Mouse (Mus musculus): ENCODE measurements around the gene Prss36.

Prss36 gene

DNA sequence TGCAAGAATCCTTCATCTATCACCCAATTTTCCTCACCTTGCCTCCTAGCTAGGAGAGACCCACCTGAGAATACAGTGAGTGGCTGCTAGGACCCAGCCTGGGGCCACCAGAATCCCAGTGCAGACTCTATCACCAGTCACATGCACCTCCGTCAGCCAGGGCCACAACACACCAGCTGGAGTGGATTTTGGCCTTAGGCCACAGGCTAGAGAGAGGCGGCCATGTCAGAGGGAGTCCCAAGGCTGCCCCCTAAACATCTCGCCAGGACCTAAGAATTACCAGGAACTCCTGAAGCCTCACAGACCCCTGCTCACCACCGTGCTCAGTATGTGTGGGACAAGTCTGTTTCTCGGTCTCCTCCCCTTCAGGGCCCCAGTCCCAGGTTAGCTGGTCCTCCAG lies 12.4 kb downstream of the Prss36 start:
- DNase-seq: peak; percentile 38

DNA sequence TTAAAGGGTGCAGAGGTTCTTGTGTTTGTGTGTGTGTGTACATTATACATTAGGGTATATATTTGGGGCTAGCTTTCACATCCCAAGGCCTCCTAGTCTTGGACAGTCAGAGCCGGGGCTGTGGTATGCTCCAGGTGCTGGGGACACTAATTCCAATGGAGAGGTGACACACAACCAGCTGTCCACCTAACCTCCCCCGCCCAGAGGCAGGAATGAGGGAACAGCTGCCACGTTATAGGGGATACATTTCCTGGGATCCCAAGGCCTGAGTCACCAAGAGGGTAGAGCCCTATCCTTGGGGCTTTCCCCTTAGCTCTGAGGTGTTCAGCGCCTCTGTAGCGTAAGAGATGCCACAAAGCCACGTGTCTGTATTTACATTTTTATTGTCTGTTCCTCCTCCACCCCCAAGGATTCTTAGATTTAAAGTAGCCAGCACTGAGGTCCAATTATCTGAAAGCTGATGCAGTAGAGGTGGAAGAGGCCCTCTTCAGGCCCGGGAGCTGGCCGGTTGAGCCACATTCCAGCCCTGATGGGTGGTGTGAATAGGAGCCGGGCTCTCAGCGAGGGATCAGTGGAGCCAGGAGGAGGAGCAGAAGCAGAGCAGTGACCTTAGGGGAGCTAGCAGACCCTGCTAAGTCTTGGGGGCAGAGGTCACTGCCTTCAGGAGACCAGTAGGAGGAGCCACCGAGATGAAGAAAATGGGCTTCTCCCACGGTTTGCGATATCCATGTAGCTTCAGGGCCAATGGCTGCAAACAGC lies 14.1 kb downstream of the Prss36 start:
- DNase-seq: peak; percentile 55

DNA sequence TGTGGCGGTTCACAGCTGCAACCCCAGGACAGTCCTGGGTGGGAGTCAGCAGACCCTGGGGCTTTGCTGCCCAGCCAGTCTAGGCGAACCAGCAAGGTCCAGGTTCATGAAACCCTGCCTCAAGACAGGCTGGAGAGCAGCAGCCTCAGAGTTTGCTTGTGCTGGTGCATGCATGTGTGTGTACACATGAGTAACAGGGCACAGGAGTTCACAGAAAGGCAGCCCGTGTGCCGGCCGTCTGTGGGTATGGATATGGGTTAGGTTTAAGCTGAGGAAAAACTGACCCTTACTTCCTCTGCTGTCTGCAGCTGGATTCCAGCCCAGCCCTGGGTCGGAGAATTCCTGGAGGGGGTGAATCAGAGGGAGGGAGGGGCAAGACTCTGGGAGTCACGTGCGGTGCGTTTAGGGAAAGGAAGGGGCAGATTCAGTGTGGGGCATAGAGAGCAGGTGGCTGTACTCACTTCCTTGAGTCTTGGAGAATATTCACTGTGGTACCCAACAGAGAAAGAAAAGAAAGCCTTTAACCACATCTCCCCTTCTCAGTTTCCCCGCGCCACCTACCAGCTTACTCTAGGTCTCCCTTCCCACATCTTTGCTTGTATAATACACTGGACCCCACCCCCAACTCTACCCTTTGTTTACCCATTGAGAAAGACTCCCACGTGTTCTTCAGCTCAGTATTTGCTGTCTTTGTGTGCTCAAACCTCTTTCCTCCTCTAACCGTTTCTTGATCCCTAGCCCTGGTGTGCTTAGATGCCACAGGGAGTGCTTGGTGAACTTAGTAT lies 15.0 kb downstream of the Prss36 start:
- DNase-seq: peak; percentile 83

DNA sequence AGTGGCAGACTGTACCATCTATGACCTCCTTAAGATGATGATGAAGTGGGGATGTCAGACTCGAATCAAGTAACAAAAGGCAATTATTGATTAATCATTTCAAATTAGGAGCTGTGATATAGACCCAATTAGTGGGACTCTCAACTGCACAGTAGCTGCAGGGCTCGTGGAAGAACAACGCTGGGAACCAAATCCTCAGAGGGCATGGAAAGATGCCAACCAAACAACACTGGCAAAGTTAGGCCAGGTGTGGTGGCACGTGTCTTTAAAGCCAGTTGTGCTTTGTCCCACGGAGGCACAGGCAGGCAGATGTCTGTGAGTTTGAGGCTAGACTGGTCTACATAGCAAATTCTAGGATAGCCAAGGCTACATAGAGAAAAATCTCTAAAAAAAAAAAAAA lies 15.9 kb downstream of the Prss36 start:
- no peak for DNase-seq

DNA sequence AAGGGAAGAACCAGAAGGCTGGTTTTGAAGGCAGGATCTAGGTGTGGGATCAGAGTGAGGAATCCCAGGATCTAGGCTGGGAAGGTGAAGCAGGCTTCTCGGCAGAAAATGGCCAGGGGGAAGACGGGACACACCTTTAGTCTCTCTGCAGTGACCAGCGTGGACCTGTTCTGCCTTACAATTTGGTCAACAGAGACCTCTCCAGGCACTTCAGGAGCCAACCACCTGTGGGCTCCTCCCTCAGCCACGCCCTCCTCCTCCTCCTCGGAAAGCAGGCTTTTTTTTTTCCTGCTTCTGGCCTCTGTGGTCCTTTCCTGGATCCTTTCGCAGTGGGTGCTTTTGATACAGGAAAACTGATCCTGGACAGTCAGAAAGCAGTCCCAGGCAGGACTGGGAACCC lies 16.6 kb downstream of the Prss36 start, which contains the start of gene Prss8:
Gene Prss8 (minus strand): TSS at position 182 of the 400 bp plus-strand sequence.
- peak; percentile 90 for DNase-seq

DNA sequence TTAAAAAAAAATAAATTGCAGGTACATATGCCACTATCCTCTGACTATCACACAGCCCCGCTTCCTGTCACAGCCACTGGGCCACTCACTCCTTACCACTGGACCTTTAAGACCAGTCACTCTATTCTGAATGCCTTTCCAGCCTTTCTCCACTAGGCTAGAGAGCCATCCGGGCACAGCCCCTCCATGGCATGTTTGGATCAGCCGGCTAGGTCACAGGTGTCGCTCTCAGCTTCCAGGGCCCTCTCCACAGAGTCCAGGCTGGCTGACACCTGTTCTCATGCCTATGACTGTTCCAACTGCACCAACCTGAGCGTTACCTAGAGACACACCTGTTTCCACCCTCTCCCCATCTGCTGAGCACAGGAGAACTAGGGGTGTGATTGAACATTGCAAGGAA lies 17.9 kb downstream of the Prss36 start:
- peak; percentile 61 for DNase-seq

DNA sequence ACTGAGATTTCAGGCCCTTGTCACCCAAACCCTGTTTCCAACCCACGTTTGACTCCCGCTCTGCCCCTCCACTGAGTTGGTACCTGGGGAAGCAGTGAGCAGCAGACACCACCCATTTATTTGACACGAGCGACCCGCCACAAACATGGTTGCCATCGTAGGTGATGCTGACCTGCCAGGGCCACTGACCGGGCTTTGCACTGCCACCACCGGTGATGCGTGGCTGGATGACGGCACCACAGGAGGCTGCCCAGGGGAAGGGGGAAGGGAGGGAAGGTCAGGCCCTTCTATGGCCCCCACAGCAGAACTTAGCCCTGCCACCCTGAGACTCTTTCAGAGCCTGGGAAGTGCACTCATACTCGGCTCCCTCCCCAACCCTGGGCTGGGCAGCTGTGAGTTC lies 18.8 kb downstream of the Prss36 start:
- DNase-seq: no peak

DNA sequence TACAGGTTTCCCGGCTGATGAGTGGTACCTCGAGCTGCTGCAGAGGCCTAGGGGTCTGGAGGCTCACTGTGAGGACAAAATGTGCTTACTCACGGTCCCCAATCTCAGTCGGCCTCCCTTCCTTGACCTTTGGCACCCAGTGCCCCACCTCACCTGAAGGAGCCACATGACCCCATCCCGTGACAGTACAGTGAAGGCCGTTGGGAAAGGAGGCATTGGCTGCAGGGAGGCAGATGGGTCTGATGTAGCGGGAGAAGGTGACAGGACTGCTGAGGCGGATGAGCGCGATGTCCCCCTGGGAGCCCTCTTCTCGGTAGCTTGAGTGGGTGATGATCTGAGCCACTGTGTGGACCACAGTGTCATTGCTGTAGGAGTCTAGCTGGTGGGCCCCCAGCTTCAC lies 19.7 kb downstream of the Prss36 start:
- DNase-seq: peak; percentile 56

DNA sequence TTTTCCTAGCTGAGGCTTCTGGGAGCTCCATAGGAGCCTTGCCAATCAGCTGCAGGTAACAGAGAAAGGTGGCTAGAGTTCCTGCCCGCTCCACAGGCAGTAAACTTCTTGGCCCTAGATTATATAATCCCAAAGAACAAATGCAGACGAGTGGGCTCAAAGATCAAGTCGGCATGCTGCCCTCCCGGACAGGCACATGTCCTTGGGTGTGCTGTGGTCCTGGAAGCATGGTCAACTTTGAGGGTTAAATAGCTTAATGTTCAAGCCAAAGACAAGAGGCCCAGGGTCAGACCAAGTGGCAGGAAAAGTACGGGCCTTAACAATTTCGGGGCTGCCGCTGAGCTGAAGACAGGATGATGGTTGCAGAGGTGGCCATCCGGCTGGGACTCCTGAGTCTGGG lies 20.5 kb downstream of the Prss36 start:
- DNase-seq: peak; percentile 67

DNA sequence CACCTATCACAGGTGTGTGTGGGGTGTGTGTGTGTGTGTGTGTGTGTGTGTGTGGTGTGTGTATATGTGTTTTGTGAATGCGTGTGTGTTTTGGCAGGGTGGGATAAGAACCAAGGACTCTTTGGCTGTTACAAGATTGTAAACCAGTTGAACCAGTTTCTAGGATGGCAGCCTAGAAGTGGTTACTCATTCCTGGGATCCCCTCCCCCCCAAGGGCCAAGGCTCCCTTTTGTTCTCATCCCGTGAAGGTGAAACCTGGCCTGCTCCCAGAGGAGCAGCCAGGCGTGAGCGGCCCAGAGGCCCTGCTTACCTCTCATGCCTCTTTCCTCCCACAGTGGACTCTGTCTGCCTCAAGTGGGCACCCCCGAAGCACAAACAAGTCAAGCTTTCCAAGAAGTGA lies 21.3 kb downstream of the Prss36 start:
- peak; percentile 89 for DNase-seq

DNA sequence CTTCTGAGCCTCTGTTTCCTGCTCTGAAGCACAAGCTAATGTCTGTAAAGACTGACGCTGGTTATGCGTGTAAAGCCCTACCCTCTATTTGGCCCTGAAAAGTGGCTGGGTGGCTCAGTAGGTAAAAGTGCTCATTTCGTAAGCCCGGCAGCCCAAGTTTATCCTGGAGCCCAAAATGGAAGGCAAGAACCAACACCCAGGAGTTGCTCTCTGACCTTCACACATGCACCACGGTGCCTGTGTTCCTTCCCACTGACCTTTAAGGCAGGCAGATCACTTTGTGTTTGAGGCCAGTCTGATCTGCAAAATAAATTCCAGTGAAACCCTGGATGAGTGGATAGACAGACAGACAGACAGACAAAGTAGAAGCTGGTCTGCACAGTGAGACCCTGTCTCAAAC lies 22.8 kb downstream of the Prss36 start:
- no peak for DNase-seq

DNA sequence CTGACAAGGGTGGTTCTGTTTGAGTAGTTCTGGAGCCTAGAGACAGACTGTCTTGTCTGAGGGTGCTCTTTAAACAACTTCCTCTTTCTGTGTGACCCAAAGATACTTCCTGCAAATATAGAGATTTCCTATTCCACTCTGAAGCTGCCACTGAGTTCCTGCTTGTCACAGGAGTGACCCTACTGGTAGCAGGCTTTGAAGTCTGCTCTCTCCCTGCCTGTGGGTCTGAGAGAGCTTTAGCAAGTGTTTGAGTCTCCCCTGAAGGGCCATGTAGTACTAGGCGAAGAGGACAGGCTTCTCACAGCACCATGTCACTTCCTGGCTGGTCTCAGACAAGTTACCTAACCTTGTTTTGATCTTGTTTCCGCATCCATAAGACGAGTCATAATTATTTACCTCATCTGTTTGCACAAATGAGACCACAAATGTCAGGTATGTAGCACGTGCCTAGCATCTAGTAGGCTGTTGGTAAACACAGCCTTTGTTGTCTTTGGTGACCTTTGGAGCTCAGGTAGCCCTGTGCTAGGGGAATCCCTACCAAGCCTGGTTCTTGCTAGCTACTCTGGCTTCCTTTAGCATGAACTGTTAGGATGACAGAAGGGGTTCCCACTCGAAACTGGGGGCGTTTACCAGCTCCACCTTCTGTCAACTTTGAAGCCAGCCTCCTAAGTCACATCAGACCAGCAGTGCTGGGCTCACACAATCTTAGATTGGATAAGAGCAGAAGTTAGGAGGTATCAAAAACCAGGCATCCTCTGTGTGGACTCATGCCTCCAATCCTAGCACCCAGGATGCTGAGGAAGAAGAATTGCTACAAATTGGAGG lies 23.9 kb downstream of the Prss36 start:
- no peak for DNase-seq

DNA sequence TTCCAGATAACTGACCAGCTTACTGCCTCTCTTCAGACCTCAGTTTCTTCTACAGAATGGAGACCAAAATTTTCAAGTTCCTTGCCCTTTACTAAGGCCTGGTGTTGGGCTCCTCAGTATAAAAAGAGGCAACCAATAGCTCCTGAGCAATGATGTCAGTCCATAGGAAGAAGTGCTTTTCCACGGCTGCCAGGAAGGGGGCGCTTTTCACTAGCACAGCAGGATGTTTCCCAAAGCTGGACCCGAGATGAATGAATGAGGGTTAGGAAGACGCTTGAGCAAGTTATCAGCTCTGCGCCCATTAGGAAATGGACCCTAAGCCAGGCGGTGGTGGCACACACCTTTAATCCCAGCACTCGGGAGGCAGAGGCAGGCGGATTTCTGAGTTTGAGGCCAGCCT lies 25.0 kb downstream of the Prss36 start:
- peak; percentile 65 for DNase-seq

DNA sequence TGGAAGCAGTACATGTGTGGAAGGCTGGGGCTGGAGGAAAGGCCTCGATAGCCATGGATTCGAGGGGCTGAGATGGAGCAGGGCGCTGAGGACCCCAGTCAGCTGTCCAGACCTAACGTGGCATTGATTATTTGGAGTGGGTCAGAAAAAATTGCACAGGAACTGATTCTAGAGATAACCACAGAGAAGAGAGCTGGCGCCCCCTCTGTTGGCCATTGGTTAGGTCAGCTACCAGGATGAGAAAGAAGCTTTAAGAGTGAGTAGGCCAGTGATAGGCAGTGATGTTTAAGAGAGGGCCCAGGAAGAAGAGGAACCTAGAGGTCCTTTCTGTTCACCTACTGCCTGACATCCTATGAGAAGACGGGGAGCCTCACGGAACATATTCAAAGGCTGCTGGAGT lies 27.2 kb downstream of the Prss36 start:
- DNase-seq: peak; percentile 63

DNA sequence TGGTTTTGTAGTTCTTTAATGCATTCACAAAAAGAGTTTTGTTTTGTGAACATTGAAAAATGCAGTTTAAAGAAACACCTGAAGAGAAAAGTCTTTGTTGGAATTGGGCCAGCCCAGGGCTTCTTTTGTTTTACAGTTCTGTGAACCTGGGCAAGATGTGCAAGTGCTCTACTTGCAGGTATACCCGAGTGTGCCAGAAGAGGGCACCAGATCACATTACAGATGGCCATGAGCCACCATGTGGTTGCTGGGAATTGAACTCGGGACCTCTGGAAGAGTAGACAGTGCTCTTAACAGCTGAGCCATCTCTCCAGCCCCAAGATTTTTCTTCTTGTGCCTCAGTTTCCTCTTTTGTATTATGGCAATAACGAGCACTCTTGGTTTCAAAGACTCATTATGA lies 28.3 kb downstream of the Prss36 start:
- DNase-seq: peak; percentile 81

DNA sequence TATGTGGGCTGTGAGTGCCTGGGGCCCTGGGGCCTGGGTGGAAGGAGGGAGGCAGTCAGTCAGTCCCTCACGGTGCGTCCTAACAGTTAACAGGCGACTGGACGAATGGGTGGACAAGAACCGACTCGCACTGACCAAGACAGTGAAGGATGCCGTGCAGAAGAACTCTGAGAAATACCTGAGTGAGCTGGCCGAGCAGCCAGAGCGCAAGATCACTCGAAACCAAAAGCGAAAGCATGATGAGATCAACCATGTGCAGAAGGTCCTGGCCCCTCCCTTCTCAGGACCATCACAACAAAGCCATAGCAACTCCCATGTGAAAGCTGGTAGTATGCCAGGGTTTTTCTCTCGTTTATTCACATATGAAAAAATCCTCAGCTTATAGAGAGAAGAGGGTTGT lies 31.2 kb downstream of the Prss36 start:
- DNase-seq: no peak

DNA sequence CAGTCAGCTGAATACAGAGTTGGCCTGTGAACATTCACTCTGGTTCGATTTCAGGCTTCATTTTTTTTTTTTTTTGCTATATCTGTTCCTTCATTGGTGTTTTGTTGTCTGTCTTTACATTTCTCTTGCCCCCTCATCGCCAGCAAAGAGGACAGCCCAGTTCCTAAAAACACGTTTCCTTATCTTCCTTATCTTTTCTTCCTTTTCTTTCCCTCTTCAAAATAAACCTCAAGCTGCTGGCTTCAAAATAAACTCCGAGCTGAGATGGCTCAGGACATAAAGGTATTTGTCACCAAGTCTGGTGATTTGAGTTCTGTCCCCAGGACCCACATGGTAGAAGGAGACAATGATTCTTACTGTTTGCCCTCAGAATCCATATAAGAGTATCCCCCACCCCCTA lies 33.6 kb downstream of the Prss36 start:
- no peak for DNase-seq

DNA sequence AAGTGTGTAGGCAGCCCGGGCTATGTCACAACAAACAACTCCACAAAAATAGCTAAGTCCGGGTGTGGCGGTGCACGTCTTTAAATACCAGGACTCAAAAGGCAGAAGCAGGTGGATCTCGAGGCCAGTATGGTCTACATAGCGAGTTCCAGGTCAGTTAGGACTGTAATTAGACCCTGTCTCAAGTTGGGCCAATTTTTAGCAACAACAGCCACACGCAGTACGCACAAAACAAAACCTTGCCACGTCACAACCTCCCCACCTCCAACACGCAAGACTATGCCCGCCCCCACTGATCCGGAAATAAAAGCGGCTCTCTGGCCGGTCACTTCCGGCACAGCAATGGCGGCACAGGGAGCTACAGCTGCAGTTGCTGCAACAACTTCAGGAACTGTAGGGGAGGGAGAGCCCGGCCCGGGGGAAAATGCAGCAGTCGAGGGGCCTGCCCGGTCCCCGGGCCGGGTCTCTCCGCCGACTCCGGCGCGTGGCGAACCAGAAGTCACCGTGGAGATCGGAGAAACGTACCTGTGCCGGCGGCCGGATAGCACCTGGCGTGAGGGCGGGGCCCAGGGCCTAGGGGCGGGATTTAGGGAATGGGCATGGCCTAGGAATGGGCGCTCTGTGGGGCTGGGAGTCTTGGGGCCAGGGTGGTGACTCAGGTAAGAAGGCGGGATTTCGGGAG lies 34.2 kb downstream of the Prss36 start, which contains the start of gene Kat8:
Gene Kat8 (plus strand): TSS at position 327 of the 682 bp plus-strand sequence.
- peak; percentile 95 for DNase-seq

DNA sequence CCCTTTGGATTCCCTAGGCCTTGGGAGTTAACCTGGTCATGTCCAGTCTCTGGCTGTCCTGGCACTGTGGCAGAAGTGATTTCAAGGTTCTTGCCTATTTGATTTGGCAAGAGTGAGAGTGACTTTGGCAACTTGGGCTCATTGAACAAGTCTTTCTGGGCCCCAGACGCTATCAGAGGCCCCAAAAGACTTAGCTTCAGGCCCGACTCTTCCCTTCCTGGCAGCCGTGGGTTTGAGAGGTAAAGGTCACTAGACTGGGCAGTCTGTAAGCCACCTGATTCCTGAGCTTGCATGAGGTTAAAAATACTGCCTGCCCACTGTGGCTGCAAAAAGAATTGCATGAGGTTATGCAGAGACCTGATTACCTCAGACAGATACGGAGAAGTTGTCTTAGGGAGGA lies 37.9 kb downstream of the Prss36 start:
- no peak for DNase-seq

DNA sequence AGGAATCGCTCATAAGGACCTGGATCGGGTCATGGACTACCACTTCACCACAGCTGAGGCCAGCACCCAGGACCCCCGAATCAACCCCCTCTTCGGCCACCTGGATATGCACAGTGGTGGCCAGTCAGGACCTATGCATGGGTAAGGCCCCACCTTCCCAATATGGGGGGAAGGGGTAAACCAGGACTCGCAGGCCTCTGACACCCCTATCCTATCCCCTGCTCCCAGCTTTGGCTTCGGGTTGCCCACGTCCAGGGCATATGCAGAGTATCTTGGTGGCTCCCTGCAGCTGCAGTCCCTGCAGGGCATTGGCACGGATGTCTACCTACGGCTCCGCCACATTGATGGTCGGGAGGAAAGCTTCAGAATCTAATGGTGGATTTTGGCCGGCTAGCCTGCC lies 38.6 kb downstream of the Prss36 start:
- DNase-seq: no peak

DNA sequence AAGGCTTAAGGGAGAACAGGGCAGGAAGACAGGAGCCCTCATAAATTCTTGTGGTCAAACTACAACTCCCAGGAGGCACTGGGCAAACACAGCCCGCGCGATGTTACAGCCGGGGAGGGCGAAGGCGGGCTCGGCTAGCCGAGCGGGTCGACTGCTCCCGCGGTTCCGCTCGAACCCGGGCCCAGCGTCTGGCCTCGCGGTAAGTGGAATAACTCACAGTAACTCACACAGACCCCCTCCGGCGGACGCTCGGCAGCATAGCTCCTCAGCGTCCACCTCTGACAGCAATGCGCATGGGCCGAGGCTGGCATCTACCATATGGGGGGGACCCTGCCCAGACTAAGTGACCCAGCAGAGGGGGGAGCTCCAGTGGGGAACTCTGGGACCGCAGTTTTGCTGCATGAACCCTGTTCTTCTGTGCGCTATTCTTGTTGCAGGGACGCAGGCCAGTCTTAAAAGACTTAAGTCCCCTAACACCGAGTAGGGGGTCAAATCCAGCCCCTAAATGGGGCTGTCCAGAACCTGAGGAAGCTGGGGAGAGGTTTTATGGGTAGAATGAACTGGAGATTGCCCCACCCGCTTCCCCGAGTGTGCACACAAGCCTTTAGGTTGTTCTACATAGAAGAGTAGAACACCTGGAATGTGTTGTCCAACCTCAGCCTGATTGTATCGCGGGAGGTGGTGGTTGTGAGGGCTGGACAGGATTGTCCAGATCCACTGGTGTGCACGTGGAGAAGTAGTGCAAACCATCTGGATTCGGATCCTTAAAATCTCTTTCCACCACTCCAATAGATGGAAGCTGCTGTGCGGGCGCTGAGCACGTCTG lies 42.3 kb downstream of the Prss36 start, which contains the start of gene Bckdk:
Gene Bckdk (plus strand): TSS at position 112 of the 826 bp plus-strand sequence.
- peak; percentile 88 for DNase-seq

DNA sequence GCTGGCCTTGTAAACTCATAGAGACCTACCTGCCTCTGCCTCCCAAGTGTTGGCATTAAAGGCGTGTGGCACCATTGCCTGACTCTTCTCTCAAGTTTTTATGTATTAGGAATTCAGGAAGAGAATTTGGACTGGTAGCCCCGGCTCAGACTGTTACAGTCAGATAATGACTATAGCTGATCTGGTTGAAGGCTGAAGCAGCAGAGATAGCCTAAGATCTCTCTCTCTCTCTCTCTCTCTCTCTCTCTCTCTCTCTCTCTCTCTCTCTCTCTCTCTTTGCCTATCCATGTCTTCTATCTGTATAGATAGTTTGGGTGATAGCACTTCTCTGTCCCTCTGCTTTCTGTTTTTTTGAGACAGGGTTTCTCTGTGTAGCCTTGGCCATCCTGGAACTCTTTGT lies 44.8 kb downstream of the Prss36 start:
- no peak for DNase-seq

Measured in kidney, postnatal 10 days (tissue).